Mouse (Mus musculus): ENCODE measurements around the gene Efcab11.

The Efcab11 gene

DNA sequence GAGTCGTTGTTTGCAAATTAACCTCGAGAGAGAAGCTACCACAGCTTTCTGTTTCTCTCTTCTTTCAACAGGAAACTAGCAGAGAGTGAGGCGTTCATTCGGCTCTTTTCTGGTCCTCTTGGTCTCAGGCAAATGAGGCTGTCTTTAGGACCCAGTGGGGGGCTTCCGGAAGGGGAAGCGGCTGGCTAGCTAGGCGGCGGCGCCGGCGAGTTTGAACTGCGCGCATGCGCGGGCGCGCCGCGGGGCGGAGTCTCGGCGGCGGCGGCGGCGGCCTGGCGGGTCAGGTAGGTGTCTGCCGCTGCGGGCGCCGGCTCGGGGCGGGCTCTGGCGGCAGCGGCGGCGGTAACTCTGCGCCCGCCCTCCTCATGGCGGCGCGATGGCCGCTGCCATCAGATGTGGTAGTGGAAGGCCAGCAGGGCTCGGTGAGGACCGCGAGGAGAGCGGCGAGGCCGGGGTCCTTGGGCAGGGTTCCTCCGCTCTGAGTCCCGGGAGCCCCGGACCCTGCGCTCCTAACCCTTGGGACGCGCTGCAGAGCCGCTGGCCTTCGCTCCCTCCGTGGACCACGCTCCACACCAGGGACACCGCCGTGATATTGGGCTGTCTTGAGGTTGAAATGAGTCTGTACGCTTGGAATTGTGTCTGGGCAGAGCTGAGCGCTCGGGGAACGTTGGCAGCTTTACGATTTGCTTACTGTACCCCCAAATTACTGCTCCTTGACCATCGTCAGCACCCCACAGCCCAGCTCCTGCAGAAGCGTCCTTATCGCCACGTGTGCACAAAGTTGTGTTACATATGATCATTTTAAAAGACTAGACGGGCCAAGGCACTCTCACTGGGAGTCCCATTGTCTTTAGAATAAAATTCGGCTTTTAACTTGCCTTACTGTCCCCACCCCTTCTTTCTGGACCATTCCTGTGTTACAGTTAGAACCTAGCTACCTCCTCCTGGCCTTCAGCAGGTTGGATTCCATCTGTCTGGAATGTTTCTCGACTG lies at the start of gene Efcab11, which contains the start of gene Tdp1:
Gene Efcab11, minus strand, starts transcription at position 171 of the 993 bp plus-strand sequence.
Gene Tdp1, plus strand, starts transcription at position 249 of the 993 bp plus-strand sequence.
- DNase-seq (ENCODE audit: low spot score) = peak; percentile 91

- no peak for DNase-seq (ENCODE audit: low spot score)
Observed at GRCm38 (mm10) chr12:99933630-99934029, 49.4 kb upstream of the Efcab11 start.

- DNase-seq (ENCODE audit: low spot score) = no peak
Observed at GRCm38 (mm10) chr12:99932245-99932644, 48.0 kb upstream of the Efcab11 start.

DNA sequence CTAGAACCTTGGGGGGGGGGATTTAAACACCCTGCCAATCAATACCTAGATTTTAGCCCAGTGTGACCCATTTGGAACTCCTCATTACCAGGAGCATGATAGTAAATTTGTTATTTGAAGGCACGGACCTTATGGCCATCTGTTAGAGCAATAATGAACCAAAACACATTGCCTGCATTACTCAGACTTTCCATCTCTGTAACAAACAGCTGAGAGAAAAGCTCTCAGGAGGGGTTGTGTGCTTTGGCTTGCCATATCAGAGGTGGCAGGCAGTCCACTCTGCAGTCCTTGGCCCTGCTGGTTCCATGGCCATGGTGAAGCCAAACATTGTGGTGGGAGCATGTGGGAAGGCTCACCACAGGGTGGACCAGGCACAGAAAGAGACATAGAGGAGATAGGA lies 44.9 kb upstream of the Efcab11 start:
- DNase-seq (ENCODE audit: low spot score) = no peak

GRCm38 (mm10) chr12:99928311-99928710 lies 44.1 kb upstream of the Efcab11 start:
- DNase-seq (ENCODE audit: low spot score) = no peak

DNA sequence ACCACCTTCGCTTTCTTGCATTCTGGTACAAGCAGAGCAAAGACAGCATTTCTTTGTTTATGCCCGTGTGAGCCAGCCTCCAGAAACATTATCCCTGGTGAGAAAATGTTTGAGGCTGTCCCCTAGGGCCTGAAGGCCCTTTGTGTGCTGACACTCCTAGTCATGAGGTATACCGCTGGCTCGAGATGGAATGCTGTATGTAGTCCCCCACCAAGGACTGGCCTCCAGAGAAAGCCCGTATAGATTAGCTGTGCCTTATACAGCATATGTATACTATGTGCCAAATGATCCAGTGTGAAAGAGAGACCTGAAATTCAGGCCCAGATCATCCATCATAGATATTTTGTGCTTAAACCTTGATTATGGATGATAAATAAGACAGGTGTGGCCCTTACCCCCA lies 39.5 kb upstream of the Efcab11 start:
- no peak for DNase-seq (ENCODE audit: low spot score)

- peak; percentile 60 for DNase-seq (ENCODE audit: low spot score)
Observed at GRCm38 (mm10) chr12:99923131-99923606, 38.9 kb upstream of the Efcab11 start.

DNA sequence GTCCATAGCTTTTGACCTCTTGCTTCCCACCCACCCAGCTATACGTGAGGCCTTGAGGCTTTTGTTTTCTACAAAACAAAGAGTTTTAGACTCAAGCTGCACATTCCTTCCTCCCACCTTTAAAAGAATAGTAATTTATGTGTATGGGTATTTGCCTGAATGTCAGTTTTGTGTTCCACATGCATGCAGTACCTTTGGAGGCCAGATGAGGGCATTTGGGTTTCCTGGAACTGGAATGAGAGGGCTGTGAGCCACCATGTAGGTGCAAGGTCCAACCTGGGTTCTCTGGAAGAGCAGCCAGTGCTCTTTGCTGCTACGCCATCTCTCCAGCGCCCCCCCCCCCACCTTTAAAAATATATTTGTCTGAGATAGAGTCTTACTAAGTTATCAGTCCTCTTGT lies 36.8 kb upstream of the Efcab11 start:
- no peak for DNase-seq (ENCODE audit: low spot score)

DNA sequence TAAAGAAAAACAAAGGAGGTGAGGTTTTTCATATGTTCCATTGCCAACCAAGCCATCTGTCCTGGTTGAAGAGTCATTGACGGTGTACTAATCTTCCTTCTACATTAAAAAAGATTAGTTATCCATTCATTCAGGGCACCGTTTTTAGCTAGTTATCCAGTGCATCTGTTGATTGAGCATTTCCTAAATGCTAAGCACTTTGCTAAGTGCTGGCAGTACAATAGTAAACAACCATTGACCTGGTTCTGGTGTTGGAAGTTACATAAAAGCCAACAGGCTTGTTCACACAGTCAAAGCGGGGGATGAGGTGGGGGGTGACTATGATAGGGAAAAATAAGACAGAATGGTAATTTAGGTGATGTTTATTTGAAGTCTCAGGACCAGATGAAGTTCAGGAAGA lies 35.4 kb upstream of the Efcab11 start:
- no peak for DNase-seq (ENCODE audit: low spot score)

- no peak for DNase-seq (ENCODE audit: low spot score)
Observed at GRCm38 (mm10) chr12:99917800-99918427, 33.7 kb upstream of the Efcab11 start.

DNA sequence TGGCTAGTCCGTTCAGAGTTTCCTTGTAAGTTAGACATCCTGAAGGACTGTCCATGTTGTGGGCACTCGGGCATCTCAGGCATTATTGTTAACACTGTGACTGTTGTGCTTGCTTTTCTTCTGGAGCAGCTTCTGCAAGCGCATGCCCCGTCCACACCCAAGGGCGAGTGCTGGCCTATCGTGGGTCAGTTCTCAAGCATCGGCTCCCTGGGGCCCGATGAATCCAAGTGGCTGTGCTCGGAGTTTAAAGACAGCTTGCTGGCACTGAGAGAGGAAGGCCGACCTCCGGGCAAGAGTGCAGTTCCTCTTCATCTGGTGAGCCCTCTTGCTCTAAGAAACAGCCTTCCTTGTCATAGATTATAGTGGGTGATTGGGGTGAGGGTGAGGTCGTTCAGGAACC lies 27.2 kb upstream of the Efcab11 start:
- no peak for DNase-seq (ENCODE audit: low spot score)

DNA sequence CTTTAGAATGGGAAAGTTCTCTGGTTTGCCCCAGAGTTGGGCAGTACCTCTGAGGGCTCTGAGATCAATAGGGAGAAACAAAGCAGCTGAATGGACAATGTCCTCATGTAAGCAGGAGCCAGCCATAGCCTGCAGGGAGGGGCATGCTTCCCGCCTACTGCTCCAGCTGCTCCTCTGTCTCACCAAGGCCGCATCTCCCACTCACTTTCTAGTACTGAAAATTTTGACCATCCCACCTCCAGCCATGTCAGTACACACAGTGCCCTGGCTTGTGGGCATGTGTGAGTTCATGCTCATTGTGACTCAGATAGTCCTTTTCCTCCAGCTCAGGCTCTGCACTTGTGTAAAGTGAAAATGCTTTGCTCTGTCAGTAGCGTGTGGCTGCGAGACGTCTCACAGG lies 20.3 kb upstream of the Efcab11 start:
- DNase-seq (ENCODE audit: low spot score) = no peak

- DNase-seq (ENCODE audit: low spot score) = no peak
Observed at GRCm38 (mm10) chr12:99902867-99903370, 18.7 kb upstream of the Efcab11 start.

DNA sequence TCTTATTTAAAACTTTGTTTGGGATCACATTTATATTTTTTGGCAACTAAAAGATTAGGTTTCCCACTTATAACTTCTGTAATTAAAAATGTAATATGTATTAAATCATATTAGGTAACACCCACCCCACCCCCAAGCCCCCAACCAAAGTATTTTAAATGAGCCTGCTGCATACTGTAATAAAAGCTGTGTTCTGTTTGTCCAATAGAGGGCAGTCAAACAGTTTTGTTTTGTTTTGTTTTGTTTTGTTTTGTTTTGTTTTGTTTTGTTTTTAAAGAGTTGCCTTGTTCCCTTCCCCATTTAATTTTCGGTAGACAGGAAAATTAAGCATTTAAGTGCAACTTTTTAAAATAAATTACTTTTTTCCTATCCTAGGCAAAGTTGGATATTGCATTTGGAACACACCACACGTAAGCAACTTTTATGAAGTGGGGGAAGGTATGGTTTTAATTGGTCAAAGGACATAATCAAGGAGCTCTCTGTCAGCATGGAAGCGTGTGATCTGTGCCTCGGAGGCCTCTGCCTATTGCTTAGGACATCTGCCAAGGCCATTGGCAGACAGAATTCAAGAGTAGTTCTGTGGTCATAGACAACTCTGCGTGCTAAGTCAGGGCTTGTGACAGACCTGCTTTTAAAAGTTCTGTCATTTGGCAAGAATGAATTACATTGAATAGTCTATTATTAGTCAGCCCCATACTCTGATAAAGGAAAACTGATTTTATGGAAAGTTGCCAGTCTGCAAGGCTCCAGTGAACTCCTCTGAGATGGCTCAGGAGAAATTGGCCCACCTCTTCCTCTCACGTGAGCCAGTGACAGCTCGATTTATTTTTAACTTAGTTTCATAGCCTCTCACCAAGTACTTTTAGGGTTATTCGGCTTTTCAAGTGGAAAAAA lies 18.0 kb upstream of the Efcab11 start:
- DNase-seq (ENCODE audit: low spot score) = no peak

- DNase-seq (ENCODE audit: low spot score) = no peak
Observed at GRCm38 (mm10) chr12:99899991-99900390, 15.8 kb upstream of the Efcab11 start.

DNA sequence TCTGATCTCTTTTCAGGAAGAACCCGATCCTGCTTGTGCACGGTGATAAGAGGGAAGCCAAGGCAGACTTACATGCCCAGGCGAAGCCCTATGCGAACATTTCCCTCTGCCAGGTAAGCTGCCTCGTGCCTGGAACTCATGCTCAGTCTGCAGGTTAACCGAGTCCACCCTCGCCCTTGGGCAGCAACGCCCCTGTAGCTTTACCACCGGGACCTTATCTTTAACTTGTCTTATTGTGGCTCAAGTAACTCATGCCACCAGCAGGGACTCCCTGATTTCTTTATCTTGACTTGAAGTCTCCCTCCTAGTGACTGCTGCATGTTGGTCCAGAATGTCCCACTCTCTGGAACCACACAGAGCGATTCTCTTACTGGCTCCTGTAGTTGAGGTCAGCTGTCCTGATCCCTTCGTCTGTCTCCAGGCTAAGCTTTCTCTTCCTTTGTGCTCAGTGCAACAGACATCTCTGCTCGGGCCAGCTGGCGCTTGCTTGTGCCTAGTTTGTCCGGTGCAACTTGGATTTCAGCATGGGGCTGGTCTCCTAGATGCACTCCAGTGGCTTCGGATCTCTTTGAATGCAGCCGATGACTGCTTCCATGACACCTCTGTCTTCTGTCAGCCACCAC lies 14.1 kb upstream of the Efcab11 start:
- no peak for DNase-seq (ENCODE audit: low spot score)

- DNase-seq (ENCODE audit: low spot score) = no peak
Observed at GRCm38 (mm10) chr12:99897846-99898245, 13.6 kb upstream of the Efcab11 start.

DNA sequence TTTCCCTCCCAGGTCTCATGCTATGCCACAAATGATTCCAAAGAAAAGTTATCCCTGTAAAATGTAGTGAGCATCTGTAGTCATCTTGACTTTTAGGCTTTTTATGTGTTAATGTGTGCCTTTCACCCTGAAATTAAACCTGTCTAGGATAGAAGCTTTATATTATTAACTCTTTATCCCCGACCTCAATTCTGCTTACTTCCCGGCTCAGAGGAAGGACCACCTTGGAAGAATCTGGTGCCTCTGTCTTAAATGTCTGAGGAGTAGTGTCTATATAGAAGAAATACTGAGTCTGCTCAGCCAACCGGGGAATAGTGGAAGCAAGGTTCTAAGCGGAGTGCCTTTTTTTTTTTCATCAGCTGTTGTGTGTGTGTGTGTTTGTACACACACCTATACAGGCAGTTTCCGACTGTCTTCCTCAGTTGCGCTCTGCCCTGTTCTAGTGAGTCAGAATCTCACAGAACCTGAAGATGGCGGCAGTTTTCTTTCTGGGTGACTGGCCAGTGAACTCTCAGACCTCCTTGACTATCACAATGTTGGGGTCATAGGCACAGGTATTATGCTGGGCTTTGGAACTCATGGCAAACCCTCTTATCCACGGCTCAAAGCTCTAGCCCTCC lies 1.2 kb upstream of the Efcab11 start:
- no peak for DNase-seq (ENCODE audit: low spot score)

GRCm38 (mm10) chr12:99883713-99884105 lies 530 bp downstream of the Efcab11 start:
- DNase-seq (ENCODE audit: low spot score) = peak; percentile 50

DNA sequence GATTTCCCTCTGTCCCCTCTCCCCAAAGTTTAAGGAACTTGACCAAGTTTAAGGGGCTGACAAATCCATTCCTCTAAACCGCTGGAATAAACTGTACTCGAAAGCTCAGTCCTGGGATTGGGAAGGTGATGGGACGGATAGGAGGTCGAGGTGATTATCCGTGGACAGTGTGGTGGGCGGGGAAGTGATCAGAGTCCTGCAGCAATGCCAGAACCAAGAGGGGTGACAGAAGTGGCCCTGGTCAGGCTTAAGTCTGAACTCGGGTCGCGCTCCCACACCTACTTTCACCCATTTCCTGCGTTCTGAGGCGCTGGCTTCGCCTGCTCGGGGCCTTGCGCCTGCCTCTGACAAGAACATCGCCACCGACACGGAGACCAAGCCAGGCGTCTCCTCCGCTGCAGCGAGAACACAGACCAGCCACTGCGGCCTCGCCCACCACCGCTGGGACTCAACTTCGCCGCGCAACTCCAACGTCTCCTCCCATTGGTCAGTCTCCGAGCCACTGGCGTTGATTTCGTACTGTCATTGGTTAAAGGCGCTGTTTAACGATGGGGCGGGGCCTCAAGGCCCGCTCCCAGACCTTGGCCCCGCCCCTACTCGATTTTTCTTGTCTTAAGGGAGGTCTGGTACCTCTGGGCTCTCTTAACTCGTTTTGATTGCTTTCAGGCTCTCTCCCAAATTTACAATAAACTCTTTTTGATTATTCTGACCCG lies 1.1 kb downstream of the Efcab11 start:
- peak; percentile 98 for DNase-seq (ENCODE audit: low spot score)
